ENCODE assay signal across 50 mouse cellular contexts in the genomic region with DNA sequence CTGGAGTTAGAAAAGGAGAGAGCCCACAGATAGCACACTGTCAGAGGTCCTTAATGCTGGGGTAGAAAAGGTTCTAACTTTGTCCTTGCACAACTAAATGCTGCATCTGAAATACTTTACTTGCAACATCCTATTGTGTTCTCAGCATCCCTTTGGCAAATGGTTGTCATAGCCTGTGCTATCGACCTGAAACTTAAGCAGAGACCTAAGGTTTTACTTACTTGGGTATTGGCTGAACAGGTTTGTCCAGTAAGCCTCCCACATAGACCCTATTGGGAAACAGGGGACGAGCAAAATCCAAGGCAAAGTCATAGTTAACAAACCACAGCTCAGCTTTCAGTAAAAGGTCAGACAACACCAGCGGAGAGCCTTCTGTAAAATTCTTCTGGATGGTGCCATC. TPM values are rescaled to one million over a fixed set of nuclear protein-coding genes. Genes with fewer than 3 reads are reported as not detected.
"Had no signal": no experiment of that assay in that cellular context is flagged by ENCODE, and none has a peak within 500 bp of the region (broad histone marks: within the 10 kb centered on the region; RNA-seq: fewer than 3 reads in every experiment).

No protein-coding gene starts in this region.

- H3K4me1 ChIP-seq: heart, embryonic 10.5 days; heart, embryonic 12.5 days; heart, embryonic 13.5 days; heart, embryonic 15.5 days; hindbrain, embryonic 10.5 days; hindbrain, embryonic 12.5 days; hindbrain, embryonic 13.5 days; hindbrain, embryonic 15.5 days; intestine, embryonic 15.5 days; kidney, embryonic 15.5 days had no signal

- H3K27me3 ChIP-seq: heart, embryonic 12.5 days; heart, embryonic 13.5 days; heart, embryonic 15.5 days; hindbrain, embryonic 12.5 days; hindbrain, embryonic 13.5 days; hindbrain, embryonic 15.5 days; intestine, embryonic 15.5 days; kidney, embryonic 15.5 days had no signal

- H3K27ac ChIP-seq: heart, embryonic 10.5 days; heart, embryonic 13.5 days; heart, embryonic 15.5 days; hindbrain, embryonic 10.5 days; hindbrain, embryonic 12.5 days; hindbrain, embryonic 13.5 days; hindbrain, embryonic 14.5 days; hindbrain, embryonic 15.5 days; hindbrain, postnatal 0 days; intestine, embryonic 15.5 days; kidney, embryonic 15.5 days; kidney, postnatal 0 days; layer of hippocampus, adult 2 months; left cerebral cortex, adult 2 months had no signal

- ATAC-seq: hindbrain, embryonic 16.5 days; hindbrain, postnatal 0 days; inflammation-experienced regulatory T-cells, adult 6 months; intestine, embryonic 15.5 days; intestine, embryonic 16.5 days; intestine, postnatal 0 days had no signal

- DNase-seq: heart, postnatal 10 days; heart, postnatal 14 days; heart, postnatal 36 days; heart, postnatal 4 days; kidney, adult 11 months; kidney, adult 18-20 months; kidney, adult 2 months; kidney, adult 8-10 months; kidney, adult 9 months; kidney, postnatal 10 days; kidney, postnatal 14 days; kidney, postnatal 25 days; kidney, postnatal 36 days; kidney, postnatal 4 days; layer of hippocampus, adult 9-11 months; layer of hippocampus, postnatal 36 days had no signal

- H3K9me3 ChIP-seq: heart, embryonic 10.5 days; heart, embryonic 12.5 days; heart, embryonic 13.5 days; heart, embryonic 15.5 days; hindbrain, embryonic 10.5 days; hindbrain, embryonic 12.5 days; hindbrain, embryonic 13.5 days; hindbrain, embryonic 15.5 days; intestine, embryonic 15.5 days; kidney, embryonic 15.5 days had no signal

- H3K4me2 ChIP-seq: heart, embryonic 11.5 days; heart, embryonic 12.5 days; heart, embryonic 13.5 days; heart, embryonic 15.5 days; hindbrain, embryonic 12.5 days; hindbrain, embryonic 13.5 days; hindbrain, embryonic 14.5 days; hindbrain, embryonic 15.5 days; intestine, embryonic 15.5 days; kidney, embryonic 15.5 days had no signal

- H3K4me3 ChIP-seq: heart, embryonic 10.5 days; heart, embryonic 12.5 days; heart, embryonic 13.5 days; heart, embryonic 15.5 days; hindbrain, embryonic 10.5 days; hindbrain, embryonic 12.5 days; hindbrain, embryonic 13.5 days; hindbrain, embryonic 15.5 days; intestine, embryonic 15.5 days; kidney, embryonic 15.5 days; layer of hippocampus, adult 2 months; left cerebral cortex, adult 2 months had no signal

- H3K9ac ChIP-seq: heart, embryonic 12.5 days; heart, embryonic 13.5 days; heart, embryonic 15.5 days; hindbrain, embryonic 12.5 days; hindbrain, embryonic 13.5 days; hindbrain, embryonic 14.5 days; hindbrain, embryonic 15.5 days; intestine, embryonic 15.5 days; kidney, embryonic 15.5 days had no signal

- H3K36me3 ChIP-seq: heart, embryonic 10.5 days; heart, embryonic 12.5 days; heart, embryonic 13.5 days; heart, embryonic 15.5 days; hindbrain, embryonic 10.5 days; hindbrain, embryonic 12.5 days; hindbrain, embryonic 13.5 days; hindbrain, embryonic 15.5 days; intestine, embryonic 15.5 days; kidney, embryonic 15.5 days had no signal

RNA-seq across cellular contexts. Expression of gene Ugt3a1, which starts 16.1 kb away (rescaled TPM):
- total RNA-seq: heart, postnatal 10 days; heart, postnatal 14 days; heart, postnatal 25 days; heart, postnatal 36 days; heart, postnatal 4 days; hematopoietic stem cell, adult 5-6 weeks; hindbrain, postnatal 0 days; layer of hippocampus, adult 2 months; layer of hippocampus, adult 8-10 months; layer of hippocampus, postnatal 10 days; layer of hippocampus, postnatal 14 days; layer of hippocampus, postnatal 25 days; layer of hippocampus, postnatal 36 days; left cerebral cortex, adult 18-20 months; left cerebral cortex, adult 2 months had no signal
- polyA plus RNA-seq: heart, embryonic 10.5 days; heart, embryonic 11.5 days; heart, embryonic 12.5 days; heart, embryonic 13.5 days; heart, embryonic 14.5 days; heart, embryonic 15.5 days; heart, embryonic 16.5 days; heart, postnatal 0 days; hindbrain, embryonic 10.5 days; hindbrain, embryonic 11.5 days; hindbrain, embryonic 12.5 days; hindbrain, embryonic 13.5 days; hindbrain, embryonic 14.5 days; hindbrain, embryonic 15.5 days; hindbrain, embryonic 16.5 days; hindbrain, postnatal 0 days; inflammation-experienced regulatory T-cells, adult 6 months; intestine, embryonic 14.5 days; intestine, embryonic 15.5 days; intestine, embryonic 16.5 days; intestine, postnatal 0 days; kidney, embryonic 14.5 days; large intestine, adult 2 months had no signal
